Mouse (Mus musculus): ENCODE results near the gene Map3k1.

GRCm38 (mm10) chr13:111791596-111791995, 17.2 kb downstream of the Map3k1 start:
- TF ChIP-seq CTCF (IDR thresholded peaks at IDR 0.05; ENCODE audit: low read depth) (no peak), EP300 (IDR thresholded peaks at IDR 0.05; ENCODE audit: low read depth) (no peak)

Measured in liver, embryonic 14.5 days (tissue).